Mouse (Mus musculus) ovary, adult 10 weeks (tissue): ENCODE data around the gene Ankrd9. TPM values are rescaled to one million over a fixed set of nuclear protein-coding genes. Genes with fewer than 3 reads are reported as not detected.

Source experiments
- polyA plus RNA-seq: library from polyadenylated mRNA; stranded (reverse); fragments of 350-450 nt; fragmentation: Illumina TruSeq; extraction: RNeasy Lipid Tissue Mini Kit (QIAGEN cat#74804); gene quantifications from one replicate; pipeline ENCODE4 v1.2.3, GENCODE M21; 2014

Ankrd9 gene
- polyA plus RNA-seq = not detected

DNA sequence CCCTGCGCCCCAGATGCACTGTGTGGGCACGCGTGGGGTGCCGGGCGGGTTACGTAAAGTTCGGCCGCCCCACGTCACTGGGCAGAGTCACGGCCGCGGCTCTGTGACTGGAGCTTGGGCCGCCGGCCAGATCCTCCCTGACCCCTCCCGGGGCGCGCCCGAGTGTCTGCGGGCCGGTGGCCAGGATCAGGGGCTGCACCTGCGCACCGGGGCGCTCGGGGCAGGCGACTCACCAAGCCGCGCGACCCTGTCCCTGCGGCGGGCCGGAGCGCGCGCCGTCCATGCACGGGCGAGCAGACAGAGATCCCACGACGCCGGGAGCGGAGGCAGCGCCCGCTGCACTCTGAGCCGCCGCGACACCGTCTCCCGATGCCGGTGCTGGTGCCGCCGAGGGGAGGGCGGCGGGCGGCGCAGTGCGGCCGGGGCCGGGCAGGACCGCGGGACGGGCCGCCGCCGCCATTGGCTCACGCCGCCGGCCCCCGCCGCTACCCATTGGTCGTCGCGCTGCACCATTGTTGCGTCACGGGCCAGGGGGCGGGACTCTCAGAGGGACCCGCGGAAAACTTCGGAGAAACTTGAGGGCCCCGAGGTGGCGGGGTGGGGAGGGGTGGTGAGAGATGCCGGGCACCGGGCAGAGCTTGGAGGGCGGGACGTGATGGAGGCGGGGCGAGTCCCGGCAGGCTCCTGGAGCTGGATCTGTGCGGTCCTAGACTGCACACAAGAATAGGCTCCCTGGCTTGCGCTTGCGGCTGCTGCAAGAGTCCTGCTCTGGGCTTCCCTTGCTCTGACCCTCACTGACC, at the start of gene Ankrd9:
TSS of gene Ankrd9 (minus strand) at position 434 of the 800 bp plus-strand sequence.

Other genes with a start within 250 kb of the Ankrd9 start
- gene Wdr20, start 241.1 kb downstream of the Ankrd9 start, polyA plus RNA-seq = 50.4 TPM
- gene Mok, start 138.1 kb downstream of the Ankrd9 start, polyA plus RNA-seq = 1.4 TPM
- 7.0 TPM for gene Zfp839, start 128.8 kb downstream of the Ankrd9 start, polyA plus RNA-seq
- gene Cinp, start 89.9 kb downstream of the Ankrd9 start, polyA plus RNA-seq = 22.5 TPM
- 4.0 TPM for gene Tecpr2, start 89.8 kb downstream of the Ankrd9 start, polyA plus RNA-seq
- 46.8 TPM for gene Rcor1, start 60.3 kb upstream of the Ankrd9 start, polyA plus RNA-seq
- 9.8 TPM for gene Traf3, start 187.3 kb upstream of the Ankrd9 start, polyA plus RNA-seq
- not detected for gene 4930595D18Rik, start 205.5 kb upstream of the Ankrd9 start, polyA plus RNA-seq